Mouse (Mus musculus) c-Kit-positive CD71-positive TER-119-negative erythroid progenitor cells, embryonic 14.5 days (primary cell): ENCODE measurements around the gene Unkl.

Experiments
- DNase-seq: peaks from one replicate; pipeline ENCODE4 v3.0.0-alpha.2; 2013; ENCODE audit warnings: low read depth

Unkl gene

DNA sequence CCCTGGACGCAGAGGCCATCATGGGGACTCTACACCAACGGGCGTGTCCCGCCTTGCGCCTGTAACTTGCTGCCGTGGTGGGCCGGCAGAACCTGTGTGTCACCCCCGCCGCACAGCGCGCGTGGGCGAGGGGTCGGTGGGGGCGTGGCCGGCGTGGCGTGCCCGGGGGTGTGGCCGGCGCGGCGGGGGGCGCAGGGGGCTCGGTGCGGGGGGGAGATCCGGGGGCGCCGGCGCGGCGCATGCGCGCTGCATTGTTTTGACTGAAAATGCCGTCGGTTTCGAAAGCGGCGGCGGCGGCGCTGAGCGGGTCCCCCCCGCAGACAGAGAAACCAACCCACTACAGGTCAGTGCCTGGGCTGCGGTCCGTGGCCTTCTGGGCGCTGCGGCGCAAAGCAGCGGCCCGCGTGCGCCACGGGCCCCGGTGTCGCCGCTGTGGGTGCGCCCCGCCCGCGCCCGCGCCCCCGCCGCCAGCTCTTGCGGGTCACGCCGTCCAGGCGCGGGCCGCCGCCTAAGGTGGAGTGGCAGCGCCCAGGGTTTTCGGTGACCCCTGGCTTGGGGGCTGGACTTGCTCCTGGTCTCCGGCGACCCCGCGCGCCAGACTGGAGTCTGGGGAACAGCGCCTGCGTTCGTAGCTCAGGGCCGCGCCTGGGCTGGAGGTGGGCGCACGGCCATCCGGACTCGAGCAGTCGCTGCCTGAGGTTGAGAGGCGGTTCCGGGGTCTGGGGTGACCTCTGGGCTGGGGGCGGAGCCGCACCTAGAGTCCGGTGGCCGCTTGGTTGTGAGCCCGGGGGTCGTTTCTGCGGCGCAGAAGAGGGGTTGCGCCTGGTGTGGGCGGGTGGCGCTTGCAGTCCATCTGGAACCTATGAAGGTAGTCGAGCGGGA is at the start of gene Unkl:
TSS of gene Unkl (plus strand) at position 248 of the 882 bp plus-strand sequence.
- DNase-seq = no peak

GRCm38 (mm10) chr17:25138803-25139202 is 49.4 kb upstream of the Unkl start:
- DNase-seq = no peak

DNA sequence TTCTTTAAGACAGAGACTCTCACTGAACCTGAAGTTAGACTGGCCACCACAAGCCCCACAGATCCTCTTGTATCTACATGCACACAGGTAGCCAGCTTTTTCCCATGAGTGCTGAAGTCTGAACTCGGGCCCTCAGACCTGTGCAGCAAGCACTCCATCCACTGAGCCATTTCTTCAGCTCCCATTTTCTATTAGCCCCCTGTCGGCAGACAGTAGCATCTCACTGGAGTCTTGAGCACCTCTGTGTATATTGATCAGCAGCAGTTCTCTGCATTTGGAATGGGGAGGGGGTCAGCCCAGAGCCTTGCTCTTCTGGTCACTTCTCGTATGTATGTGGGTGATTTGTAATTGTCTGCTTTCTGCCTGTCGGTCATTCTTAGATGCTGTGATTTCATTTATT is 48.2 kb upstream of the Unkl start:
- DNase-seq = no peak

DNA sequence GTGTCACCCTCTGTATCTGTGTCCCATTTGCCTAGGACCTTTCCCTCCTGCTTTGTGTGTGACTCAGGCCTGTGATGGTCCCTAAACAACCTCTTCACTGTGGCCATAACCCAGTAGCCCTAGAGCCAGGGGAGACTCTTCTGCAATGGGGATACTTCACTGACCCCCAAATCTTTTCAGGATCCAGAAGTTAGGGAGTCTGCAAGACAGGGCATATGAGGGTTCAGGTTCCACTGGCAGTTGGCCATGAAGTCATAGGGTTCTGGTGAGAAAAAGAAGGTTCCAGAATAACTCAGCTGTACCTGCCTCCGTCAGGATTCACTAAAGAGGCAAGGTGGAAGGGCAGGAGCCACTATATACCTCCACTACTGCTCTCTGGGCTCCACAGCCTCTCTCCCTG is 26.0 kb upstream of the Unkl start, which contains the start of gene Ccdc154:
TSS of gene Ccdc154 (plus strand) at position 301 of the 400 bp plus-strand sequence.
- DNase-seq = no peak

- no peak for DNase-seq
Measured at GRCm38 (mm10) chr17:25163387-25163786, 24.8 kb upstream of the Unkl start.

GRCm38 (mm10) chr17:25164770-25165169 is 23.4 kb upstream of the Unkl start:
- DNase-seq = no peak

DNA sequence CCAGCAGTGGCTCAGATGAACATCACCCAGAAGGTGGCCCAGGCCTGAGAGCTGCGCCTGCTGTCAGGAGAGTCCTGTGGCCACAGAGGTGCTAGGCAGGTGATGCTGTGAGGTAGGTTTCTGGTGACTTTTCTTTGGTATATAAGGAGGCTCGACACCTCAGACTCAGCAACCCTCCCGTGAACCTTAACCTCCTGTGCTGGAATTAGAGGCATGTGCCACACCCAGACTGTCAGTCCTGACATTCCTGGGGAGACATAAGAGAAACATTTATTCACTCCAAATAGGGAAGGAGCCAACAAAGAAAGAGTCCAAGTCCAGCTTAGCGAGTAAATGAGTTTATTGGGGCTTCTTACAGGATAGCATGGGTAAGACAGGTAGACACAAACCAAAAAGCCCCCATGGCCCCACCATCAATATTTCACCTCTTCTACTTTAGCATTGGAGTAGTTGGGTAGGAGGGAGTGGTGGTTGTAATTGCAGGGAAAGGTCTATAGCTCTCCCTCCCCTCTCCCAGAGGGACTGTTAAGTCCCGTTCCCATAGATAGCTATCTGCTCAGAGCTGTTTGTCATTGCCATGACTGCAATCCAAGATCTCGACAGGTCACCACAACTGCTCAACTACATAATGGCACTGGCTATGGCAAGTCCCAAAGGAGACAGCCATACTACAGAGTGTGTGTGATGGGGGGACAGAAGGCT is 22.1 kb upstream of the Unkl start:
- DNase-seq = no peak

DNA sequence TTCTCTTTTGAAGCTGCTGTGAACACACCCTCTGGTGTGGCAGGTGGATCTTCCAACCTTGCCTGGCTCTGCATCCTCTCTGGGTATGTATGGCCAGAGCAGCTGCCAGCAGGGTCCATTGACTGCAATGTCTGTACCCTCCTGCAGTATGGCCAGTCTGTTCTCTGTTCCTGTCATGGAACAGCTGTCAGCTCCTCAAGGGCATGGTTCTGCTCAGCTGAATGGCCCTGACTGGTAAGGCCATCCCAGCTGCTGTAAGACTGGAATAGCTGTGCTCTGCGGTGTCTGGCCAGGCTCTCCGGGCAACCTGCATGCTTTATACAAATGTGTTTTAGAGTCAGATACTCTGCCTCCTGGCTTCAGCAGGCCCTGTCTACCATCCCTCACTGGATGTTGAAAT is 18.5 kb upstream of the Unkl start:
- no peak for DNase-seq

GRCm38 (mm10) chr17:25172558-25172957 is 15.6 kb upstream of the Unkl start:
- DNase-seq = no peak

DNA sequence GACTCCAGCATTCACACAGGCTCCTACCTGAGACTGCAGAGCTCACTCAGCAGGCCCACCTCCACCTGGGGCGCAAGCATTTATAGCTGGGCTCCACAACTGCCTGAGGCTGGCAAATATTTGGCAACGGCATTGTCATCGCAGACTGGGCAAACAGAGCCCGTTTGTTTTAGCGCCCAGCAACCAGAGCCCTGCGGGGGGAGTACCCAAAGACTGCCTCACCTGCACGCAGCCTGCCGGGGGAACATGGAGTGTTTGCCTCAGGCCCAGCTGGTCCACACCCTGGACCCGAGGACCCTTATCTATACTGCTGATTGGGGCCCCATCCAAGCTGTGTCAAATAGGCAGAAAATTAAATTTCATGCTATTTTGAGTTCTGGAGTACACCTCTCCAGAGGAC is 12.8 kb upstream of the Unkl start, which contains the start of gene Gm38655:
TSS of gene Gm38655 (minus strand) at position 61 of the 400 bp plus-strand sequence.
- no peak for DNase-seq

GRCm38 (mm10) chr17:25183232-25183631 is 5.0 kb upstream of the Unkl start:
- DNase-seq = no peak

DNA sequence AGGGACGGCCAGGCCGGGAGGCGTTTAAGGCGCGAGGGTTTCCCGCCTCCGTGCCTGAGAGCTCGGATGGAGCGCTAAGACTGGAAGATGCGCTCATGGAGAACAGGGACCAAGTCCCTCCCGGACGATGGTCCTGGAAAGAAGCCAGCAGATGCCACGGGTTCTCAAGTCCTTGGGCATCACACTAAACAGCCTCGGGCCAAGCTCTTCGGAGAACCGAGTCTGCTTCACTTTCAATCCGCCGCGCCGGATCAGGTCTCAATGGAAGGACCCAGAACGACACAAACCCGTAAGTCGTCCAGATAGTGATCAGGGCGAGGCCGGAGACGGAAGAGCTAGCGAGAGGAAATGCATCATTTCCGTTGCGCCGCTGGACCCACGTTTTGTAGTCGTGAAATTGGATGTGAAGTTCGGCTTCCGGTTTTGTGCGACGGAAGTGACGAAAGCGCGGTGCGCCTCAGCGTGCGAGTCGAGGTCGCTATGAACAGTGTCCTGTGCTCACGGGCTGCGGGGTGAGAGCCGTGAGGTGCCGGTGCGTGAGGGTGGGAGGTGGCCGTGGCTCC is 4.0 kb upstream of the Unkl start, which contains the start of gene BC003965:
TSS of gene BC003965 (plus strand) at position 426 of the 563 bp plus-strand sequence.
- DNase-seq = peak; percentile 100

GRCm38 (mm10) chr17:25184961-25185360 is 3.2 kb upstream of the Unkl start:
- DNase-seq = no peak

- DNase-seq = no peak
Measured at GRCm38 (mm10) chr17:25187784-25188149, 430 bp upstream of the Unkl start.

DNA sequence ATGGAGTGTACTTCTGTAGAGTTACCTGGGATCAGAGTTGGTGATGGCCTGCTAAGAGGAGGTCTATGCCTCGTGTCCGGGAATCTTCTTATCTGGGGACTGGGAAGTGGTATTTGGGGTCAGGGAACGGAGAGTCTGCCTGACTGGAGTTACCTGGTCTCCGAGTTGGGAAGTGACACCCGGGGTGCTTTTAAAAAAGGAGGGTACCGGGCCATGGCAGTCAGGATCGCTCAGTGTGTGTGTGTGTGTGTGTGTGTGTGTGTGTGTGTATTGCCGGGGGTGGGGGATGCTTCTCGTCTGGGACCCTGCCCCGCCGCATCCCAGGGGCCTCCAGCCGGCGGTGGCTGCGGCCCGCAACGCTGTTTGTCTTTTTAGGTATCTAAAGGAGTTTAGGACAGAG is 894 bp downstream of the Unkl start:
- DNase-seq = no peak

- DNase-seq = no peak
Measured at GRCm38 (mm10) chr17:25202401-25202800, 14.2 kb downstream of the Unkl start.

DNA sequence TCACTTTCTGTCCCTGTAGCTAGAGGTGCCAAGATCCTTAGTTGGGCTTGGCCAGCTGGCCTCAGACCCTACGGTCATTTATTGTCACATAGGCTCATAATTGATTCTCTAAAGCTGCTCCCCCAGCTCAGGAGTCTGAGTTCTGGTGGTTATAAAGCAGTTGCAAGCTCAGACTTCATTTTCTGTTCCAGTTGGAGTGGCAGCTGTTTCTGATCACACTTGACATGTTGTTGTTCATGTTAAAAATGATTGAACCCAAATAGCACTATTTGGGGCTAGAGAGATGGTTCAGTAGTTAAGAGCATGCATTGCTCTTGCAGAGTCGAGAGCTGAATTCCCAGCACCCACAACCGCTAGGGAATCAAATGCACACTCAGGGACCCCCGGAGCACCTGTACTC is 21.8 kb downstream of the Unkl start:
- DNase-seq = no peak

DNA sequence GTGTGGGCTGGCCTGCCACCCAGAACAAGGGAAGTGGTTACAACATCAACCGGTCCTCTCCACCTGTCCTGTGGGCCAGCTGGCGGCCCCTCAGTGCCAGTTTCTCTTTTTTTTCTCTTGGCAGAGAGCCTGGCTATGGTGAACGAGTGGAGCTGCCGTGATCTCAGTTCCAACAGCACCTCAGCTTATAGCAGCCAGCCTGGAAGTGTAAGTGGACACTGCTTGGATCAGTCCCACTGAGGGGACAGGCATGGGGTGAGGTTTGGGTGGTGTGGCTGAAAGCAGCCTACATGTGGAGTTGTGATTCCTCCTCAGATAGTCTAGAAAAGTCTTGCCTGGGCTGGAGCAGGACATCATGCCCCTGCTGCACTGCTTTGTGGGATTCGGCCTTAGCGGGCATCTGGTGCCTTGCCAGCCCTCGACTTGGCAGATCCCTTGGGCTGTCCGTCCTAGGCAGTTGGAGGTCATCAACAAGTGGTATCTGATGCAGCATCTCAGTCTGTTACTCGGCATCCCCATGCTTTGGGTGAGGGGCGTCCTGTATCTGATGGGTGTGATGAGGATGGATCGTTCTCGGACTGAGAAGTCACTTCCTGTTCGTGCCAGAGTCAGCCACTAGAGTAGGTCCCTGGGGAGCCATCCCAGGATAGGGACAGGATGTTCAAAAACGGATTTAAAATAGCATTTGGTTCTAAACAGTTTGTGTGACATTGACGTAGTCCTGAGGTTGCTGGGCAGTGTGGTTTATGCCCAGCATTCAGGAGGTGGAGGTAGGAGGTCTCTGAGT is 22.7 kb downstream of the Unkl start:
- no peak for DNase-seq

- DNase-seq = no peak
Measured at GRCm38 (mm10) chr17:25211705-25212104, 23.5 kb downstream of the Unkl start.

GRCm38 (mm10) chr17:25215431-25215830 is 27.2 kb downstream of the Unkl start:
- DNase-seq = no peak

DNA sequence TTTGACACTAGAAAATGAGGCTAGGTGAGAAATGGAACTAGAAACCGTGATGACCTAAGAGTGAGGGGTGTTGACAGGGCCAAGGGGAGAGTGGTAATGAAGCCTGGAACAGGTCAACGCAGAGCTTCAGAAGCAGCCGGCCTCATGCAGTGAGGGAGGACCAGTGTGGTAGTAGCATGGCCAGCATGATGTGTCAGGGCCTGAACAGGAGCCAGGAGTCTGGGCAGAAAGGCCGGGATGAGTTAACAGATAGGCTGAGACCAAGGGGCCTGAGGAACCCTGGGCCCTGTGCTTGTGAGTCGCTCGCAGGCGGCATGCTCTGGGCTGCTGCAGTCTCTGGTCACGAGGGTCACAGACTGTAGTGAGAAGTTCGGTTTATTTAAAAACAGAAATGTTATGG is 30.8 kb downstream of the Unkl start:
- no peak for DNase-seq
